In the genomic region with DNA sequence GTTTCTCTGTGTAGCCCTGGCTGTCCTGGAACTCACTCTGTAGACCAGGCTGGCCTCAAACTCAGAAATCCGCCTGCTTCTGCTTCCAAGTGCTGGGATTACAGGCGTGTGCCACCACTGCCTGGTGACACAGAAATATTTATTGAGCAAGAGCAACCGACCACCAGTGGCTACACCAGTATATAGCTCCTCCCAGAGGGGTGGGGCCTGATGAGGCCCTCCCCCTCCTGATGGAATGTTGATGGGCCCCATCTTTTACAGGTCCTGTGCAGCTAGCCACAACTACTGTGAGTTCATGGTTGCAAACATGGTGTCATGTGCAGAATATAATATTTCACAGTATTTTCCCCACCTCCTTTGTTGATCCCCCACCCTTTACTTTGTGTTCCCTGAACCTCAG, we compare ENCODE assay signal across 37 mouse cellular contexts. TPM values are rescaled to one million over a fixed set of nuclear protein-coding genes. Genes with fewer than 3 reads are reported as not detected.
"Had no signal": no experiment of that assay in that cellular context is flagged by ENCODE, and none has a peak within 500 bp of the region (broad histone marks: within the 10 kb centered on the region; RNA-seq: fewer than 3 reads in every experiment).

No protein-coding gene starts in this region.

- H3K27me3 ChIP-seq: heart, embryonic 12.5 days; hindbrain, embryonic 13.5 days; hindbrain, embryonic 15.5 days; kidney, embryonic 15.5 days; limb, embryonic 12.5 days; liver, embryonic 13.5 days; liver, embryonic 15.5 days had no signal

- H3K9ac ChIP-seq: heart, embryonic 12.5 days; hindbrain, embryonic 13.5 days; hindbrain, embryonic 15.5 days; kidney, embryonic 15.5 days; limb, embryonic 12.5 days; liver, embryonic 13.5 days; liver, embryonic 15.5 days had no signal

- DNase-seq: gastrocnemius, postnatal 25 days; heart, adult 18-20 months; heart, postnatal 10 days; heart, postnatal 36 days; kidney, adult 11 months; kidney, adult 2 months; kidney, adult 9 months; kidney, postnatal 14 days; kidney, postnatal 4 days; liver; liver, embryonic 13.5 days had no signal

- H3K4me3 ChIP-seq: heart, embryonic 10.5 days; heart, embryonic 12.5 days; hindbrain, embryonic 13.5 days; hindbrain, embryonic 15.5 days; kidney, embryonic 15.5 days; layer of hippocampus, adult 2 months; left cerebral cortex, adult 2 months; limb, embryonic 10.5 days; limb, embryonic 12.5 days; liver, embryonic 13.5 days; liver, embryonic 15.5 days had no signal

- H3K36me3 ChIP-seq: heart, embryonic 10.5 days; heart, embryonic 12.5 days; hindbrain, embryonic 13.5 days; hindbrain, embryonic 15.5 days; kidney, embryonic 15.5 days; limb, embryonic 10.5 days; limb, embryonic 12.5 days; liver, embryonic 13.5 days; liver, embryonic 15.5 days had no signal

- H3K9me3 ChIP-seq: heart, embryonic 10.5 days; heart, embryonic 12.5 days; hindbrain, embryonic 13.5 days; hindbrain, embryonic 15.5 days; kidney, embryonic 15.5 days; limb, embryonic 10.5 days; limb, embryonic 12.5 days; liver, embryonic 13.5 days; liver, embryonic 15.5 days had no signal

- H3K4me2 ChIP-seq: heart, embryonic 12.5 days; hindbrain, embryonic 13.5 days; hindbrain, embryonic 15.5 days; kidney, embryonic 15.5 days; limb, embryonic 12.5 days; liver, embryonic 11.5 days; liver, embryonic 13.5 days; liver, embryonic 15.5 days had no signal

- H3K27ac ChIP-seq: heart, embryonic 10.5 days; hindbrain, embryonic 13.5 days; hindbrain, embryonic 15.5 days; hindbrain, postnatal 0 days; kidney, embryonic 15.5 days; kidney, postnatal 0 days; layer of hippocampus, adult 2 months; left cerebral cortex, adult 2 months; limb, embryonic 10.5 days; limb, embryonic 12.5 days; liver, embryonic 13.5 days; liver, embryonic 15.5 days had no signal

- ATAC-seq: hindbrain, postnatal 0 days had no signal

- H3K4me1 ChIP-seq: heart, embryonic 10.5 days; heart, embryonic 12.5 days; hindbrain, embryonic 13.5 days; hindbrain, embryonic 15.5 days; kidney, embryonic 15.5 days; limb, embryonic 10.5 days; limb, embryonic 12.5 days; liver, embryonic 13.5 days; liver, embryonic 15.5 days had no signal

RNA-seq across cellular contexts. Expression of a gene that starts 59.1 kb away (rescaled TPM):
- total RNA-seq: gastrocnemius, adult 18-20 months; gastrocnemius, adult 8-10 months; gastrocnemius, postnatal 25 days; heart, adult 18-20 months; heart, adult 8-10 months; heart, postnatal 10 days; heart, postnatal 36 days; hematopoietic stem cell, adult 5-6 weeks; hindbrain, postnatal 0 days; layer of hippocampus, adult 2 months; layer of hippocampus, postnatal 10 days; layer of hippocampus, postnatal 25 days; left cerebral cortex, adult 2 months; left cerebral cortex, postnatal 14 days; left cerebral cortex, postnatal 36 days had no signal
- polyA plus RNA-seq: heart, embryonic 10.5 days; heart, embryonic 12.5 days; heart, embryonic 14.5 days; heart, embryonic 16.5 days; hindbrain, embryonic 11.5 days; hindbrain, embryonic 13.5 days; hindbrain, embryonic 15.5 days; hindbrain, postnatal 0 days; intestine, embryonic 14.5 days; kidney, adult 2 months; kidney, embryonic 15.5 days; kidney, postnatal 0 days; limb, embryonic 10.5 days; limb, embryonic 12.5 days; limb, embryonic 14.5 days; liver, embryonic 11.5 days; liver, embryonic 13.5 days; liver, embryonic 15.5 days had no signal
